Mouse (Mus musculus) ES-Bruce4 (cell line): Measurements from ENCODE around the gene Erlin1.

Experiments
- CTCF ChIP-seq: IDR thresholded peaks from one replicate; pipeline ENCODE4 v1.8.1; 2011; ENCODE audit warnings: low read depth, low read length
- POLR2A ChIP-seq: IDR thresholded peaks from one replicate; pipeline ENCODE4 v1.8.1; 2011; ENCODE audit warnings: low read length; ENCODE audit not compliant: insufficient read depth

GRCm38 (mm10) chr19:44103001-44103400 lies 33.4 kb upstream of the Erlin1 start:
- TF ChIP-seq POLR2A: no peak
- no peak for TF ChIP-seq CTCF
